Mouse (Mus musculus): ENCODE measurements around the gene Rbmx2.

DNA sequence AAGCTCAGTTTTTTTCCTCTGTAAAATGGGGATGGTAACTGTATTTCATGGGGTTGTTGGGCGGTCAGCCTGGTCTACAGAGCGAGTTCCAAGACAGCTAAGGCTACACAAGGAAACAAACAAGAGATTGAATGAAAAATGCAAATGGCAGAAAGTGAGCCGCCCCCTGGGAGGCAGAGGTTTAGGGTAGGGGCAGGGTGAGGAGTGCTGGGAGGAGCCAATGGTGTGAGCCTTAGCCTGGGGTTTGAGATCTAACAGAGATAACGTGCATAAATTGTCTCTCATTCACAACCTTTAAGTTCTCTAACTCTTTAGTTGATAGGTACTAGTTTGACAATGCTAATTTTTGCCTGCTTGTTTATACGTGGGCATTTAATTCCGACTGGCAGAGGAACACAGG lies 344 bp upstream of the Rbmx2 start:
- TF ChIP-seq POLR2A (IDR thresholded peaks at IDR 0.05; ENCODE audit: borderline replicate concordance, low read depth, low read length) (no peak), CTCF (IDR thresholded peaks at IDR 0.05; ENCODE audit: low read depth, low read length) (no peak)

Measured in bone marrow macrophage, adult 2 months (primary cell).